Mouse (Mus musculus): Measurements from ENCODE around the gene Fam136a. TPM values are rescaled to one million over a fixed set of nuclear protein-coding genes. Genes with fewer than 3 reads are reported as not detected.

Gene Fam136a
- total RNA-seq (2023) = 18.8 to 21.8 TPM (median 20.8 TPM) in 4 replicates

GRCm38 (mm10) chr6:86365371-86366124, at the start of gene Fam136a:
Gene Fam136a, plus strand, starts transcription at chr6:86365646.

DNA sequence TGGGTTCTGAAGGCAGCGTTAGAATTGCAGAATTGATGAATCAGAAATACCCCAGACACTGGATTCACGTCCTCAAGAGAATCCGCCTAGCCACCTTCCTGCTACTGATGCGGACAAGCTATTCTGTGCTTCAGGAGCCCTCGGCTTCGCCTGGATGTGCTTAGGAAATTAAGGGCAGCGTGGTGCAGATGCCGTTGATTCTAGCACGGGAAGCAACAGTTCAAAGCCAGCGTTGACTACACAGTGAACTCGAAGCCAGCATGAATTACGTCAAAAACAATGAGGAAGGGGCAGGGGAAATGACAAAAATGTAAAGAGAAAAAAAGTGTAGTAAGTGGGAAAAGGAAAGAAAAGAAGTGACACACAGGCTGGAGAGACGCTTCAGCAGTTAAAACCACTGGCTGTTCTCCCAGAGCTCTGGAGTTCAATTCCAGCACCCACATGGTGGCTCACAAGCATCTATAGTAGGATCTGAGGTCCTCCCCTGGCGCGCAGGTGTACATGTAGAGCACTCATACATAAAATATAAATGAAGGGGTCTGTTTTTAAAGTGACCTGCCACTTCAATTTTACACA, 5.4 kb downstream of the Fam136a start, which contains the start of gene Snrpg:
TSS of gene Snrpg (plus strand) at position 541 of the 576 bp plus-strand sequence.

GRCm38 (mm10) chr6:86396581-86397256, 31.3 kb downstream of the Fam136a start, which contains the start of gene Pcyox1:
Gene Pcyox1, minus strand, starts transcription at chr6:86397154.

DNA sequence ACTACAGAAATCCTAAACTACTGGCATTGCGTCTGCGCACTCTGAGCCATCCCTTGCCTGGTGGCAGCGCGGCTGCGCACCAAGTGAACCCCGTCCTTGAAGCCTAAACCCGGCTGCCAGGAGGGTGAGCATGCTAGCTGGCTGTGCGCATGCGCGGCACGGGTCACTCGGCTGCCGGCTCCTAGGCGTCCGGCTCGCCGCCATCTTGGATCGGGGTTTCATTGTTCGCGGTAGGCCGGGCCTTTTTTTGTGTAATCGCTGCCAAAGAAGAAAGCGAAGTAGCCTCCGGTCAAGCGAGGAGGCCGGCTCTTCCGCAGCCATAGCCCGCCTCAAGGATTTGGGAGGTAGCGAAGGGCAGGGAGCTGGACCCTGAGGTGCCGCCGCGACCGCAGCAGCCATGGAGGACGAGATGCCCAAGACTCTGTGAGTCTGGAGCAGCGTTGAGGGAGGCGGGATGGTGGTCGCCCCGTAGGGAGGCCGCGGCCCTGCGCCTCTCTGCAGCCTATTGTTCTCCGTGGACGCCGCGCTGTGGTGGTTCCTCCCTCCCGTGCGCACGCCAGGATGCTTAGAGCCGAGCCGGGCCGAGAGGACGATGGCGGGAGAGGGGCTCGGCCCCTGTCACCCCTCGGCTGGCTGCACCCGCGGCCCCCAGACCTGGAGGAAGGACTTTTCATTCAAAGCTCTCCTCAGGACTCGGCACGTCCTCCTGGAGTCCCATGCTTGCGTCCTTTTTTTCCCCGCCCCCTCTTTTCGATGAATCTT, 38.8 kb downstream of the Fam136a start, which contains the start of gene Tia1:
TSS of gene Tia1 (plus strand) at position 120 of the 762 bp plus-strand sequence.

Other genes starting within 250 kb of the Fam136a start
- 1.4 to 2.6 TPM (median 2.3 TPM) in 4 replicates for gene Tgfa, start 170.4 kb upstream of the Fam136a start, total RNA-seq (2023)
- gene Snrpg, start 5.7 kb downstream of the Fam136a start, total RNA-seq (2023) = 196 to 230 TPM (median 218 TPM) in 4 replicates
- 10.1 to 19.0 TPM (median 11.2 TPM) in 4 replicates for gene Pcyox1, start 31.5 kb downstream of the Fam136a start, total RNA-seq (2023)
- 105 to 118 TPM (median 115 TPM) in 4 replicates for gene Tia1, start 38.6 kb downstream of the Fam136a start, total RNA-seq (2023)
- gene Gm44790, start 61.0 kb downstream of the Fam136a start, total RNA-seq (2023) = 1.3 to 3.8 TPM in 2 of 4 replicates, not detected in the others
- gene C87436, start 72.7 kb downstream of the Fam136a start, total RNA-seq (2023) = 50.1 to 61.7 TPM (median 57.0 TPM) in 4 replicates
- 197 to 202 TPM (median 201 TPM) in 4 replicates for gene Pcbp1, start 160.7 kb downstream of the Fam136a start, total RNA-seq (2023)

All from B cell, adult 62 days (primary cell).